Mouse (Mus musculus): ENCODE results near the gene Sgms1. TPM values are rescaled to one million over a fixed set of nuclear protein-coding genes. Genes with fewer than 3 reads are reported as not detected.

Gene Sgms1
- polyA plus RNA-seq, 1 experiment from 2014 or later = 41.5 TPM

- 62% methylated on average over 4 of the region's 4 CpGs for WGBS
These were observed 189.5 kb downstream of the Sgms1 start for GRCm38 (mm10) chr19:32199861-32200574.

GRCm38 (mm10) chr19:32199133-32199532 lies 190.4 kb downstream of the Sgms1 start:
- peaks cover 64% of the 10 kb centered on the region for H3K4me1 ChIP-seq
- no peak for DNase-seq (ENCODE audit: low spot score)
- H3K9me3 ChIP-seq = no peaks in the 10 kb centered on the region
- H3K36me3 ChIP-seq = no peaks in the 10 kb centered on the region
- 78% methylated on average over 5 of the region's 5 CpGs for WGBS
- no peaks in the 10 kb centered on the region for H3K27me3 ChIP-seq (ENCODE audit: insufficient read depth, poor library complexity, severe bottlenecking)
- H3K4me3 ChIP-seq = no peak overlapping the region
- peak overlapping the region; percentile 56 for H3K27ac ChIP-seq

More at GRCm38 (mm10) chr19:32199861-32200574, 189.5 kb downstream of the Sgms1 start:
- Histone ChIP-seq H3K4me3 (no peak overlapping the region), H3K27ac (peak overlapping the region; percentile 47), H3K9me3 (no peaks in the 10 kb centered on the region), H3K4me1 (peaks cover 55% of the 10 kb centered on the region), H3K36me3 (no peaks in the 10 kb centered on the region), H3K27me3 (ENCODE audit: insufficient read depth, poor library complexity, severe bottlenecking) (no peaks in the 10 kb centered on the region)
- no peak for DNase-seq (ENCODE audit: low spot score)

GRCm38 (mm10) chr19:32198494-32199106 lies 190.9 kb downstream of the Sgms1 start:
- H3K9me3 ChIP-seq = no peaks in the 10 kb centered on the region
- H3K36me3 ChIP-seq = no peaks in the 10 kb centered on the region
- H3K4me1 ChIP-seq = peaks cover 68% of the 10 kb centered on the region
- WGBS = 90% methylated on average over 7 of the region's 7 CpGs
- H3K27ac ChIP-seq = peak overlapping the region; percentile 56; the same call in 1 of the 2 replicates
- DNase-seq (ENCODE audit: low spot score) = no peak
- H3K27me3 ChIP-seq (ENCODE audit: insufficient read depth, poor library complexity, severe bottlenecking) = no peaks in the 10 kb centered on the region
- no peak overlapping the region for H3K4me3 ChIP-seq

- 42% methylated on average over 15 of the region's 15 CpGs for WGBS
- Histone ChIP-seq H3K36me3 (no peaks in the 10 kb centered on the region), H3K4me1 (peaks cover 71% of the 10 kb centered on the region)
These were observed 192.3 kb downstream of the Sgms1 start for GRCm38 (mm10) chr19:32196976-32197819.

GRCm38 (mm10) chr19:32196222-32196621 lies 193.3 kb downstream of the Sgms1 start:
- H3K36me3 ChIP-seq = no peaks in the 10 kb centered on the region
- H3K4me3 ChIP-seq = no peak overlapping the region
- peak; percentile 80 for DNase-seq (ENCODE audit: low spot score)
- H3K27ac ChIP-seq = peak overlapping the region; percentile 77
- WGBS = 15% methylated on average over 5 of the region's 5 CpGs
- no peaks in the 10 kb centered on the region for H3K27me3 ChIP-seq (ENCODE audit: insufficient read depth, poor library complexity, severe bottlenecking)
- H3K4me1 ChIP-seq = peaks cover 73% of the 10 kb centered on the region
- H3K9me3 ChIP-seq = no peaks in the 10 kb centered on the region

More at GRCm38 (mm10) chr19:32196976-32197819, 192.3 kb downstream of the Sgms1 start:
- DNase-seq (ENCODE audit: low spot score) = no peak
- Histone ChIP-seq H3K27me3 (ENCODE audit: insufficient read depth, poor library complexity, severe bottlenecking) (no peaks in the 10 kb centered on the region), H3K27ac (peak overlapping the region; percentile 77), H3K9me3 (no peaks in the 10 kb centered on the region), H3K4me3 (no peak overlapping the region)

- H3K4me1 ChIP-seq = peaks cover 62% of the 10 kb centered on the region
- WGBS = 7% methylated on average over 1 of the region's 1 CpGs
- H3K36me3 ChIP-seq = no peaks in the 10 kb centered on the region
- peak overlapping the region; percentile 64 for H3K27ac ChIP-seq
- DNase-seq (ENCODE audit: low spot score) = no peak
- H3K27me3 ChIP-seq (ENCODE audit: insufficient read depth, poor library complexity, severe bottlenecking) = no peaks in the 10 kb centered on the region
- H3K9me3 ChIP-seq = no peaks in the 10 kb centered on the region
- H3K4me3 ChIP-seq = no peak overlapping the region
These were observed 194.7 kb downstream of the Sgms1 start for GRCm38 (mm10) chr19:32194863-32195262.

- no peaks in the 10 kb centered on the region for H3K27me3 ChIP-seq (ENCODE audit: insufficient read depth, poor library complexity, severe bottlenecking)
- DNase-seq (ENCODE audit: low spot score) = no peak
- H3K36me3 ChIP-seq = no peaks in the 10 kb centered on the region
- H3K4me3 ChIP-seq = no peak overlapping the region
- 86% methylated on average over 3 of the region's 3 CpGs for WGBS
- H3K9me3 ChIP-seq = no peaks in the 10 kb centered on the region
- H3K4me1 ChIP-seq = peaks cover 61% of the 10 kb centered on the region
- H3K27ac ChIP-seq = peak overlapping the region; percentile 24; the same call in 1 of the 2 replicates
These were observed 195.4 kb downstream of the Sgms1 start for GRCm38 (mm10) chr19:32194074-32194473.

- DNase-seq (ENCODE audit: low spot score) = no peak
- Histone ChIP-seq H3K36me3 (no peaks in the 10 kb centered on the region), H3K4me1 (peaks cover 63% of the 10 kb centered on the region), H3K4me3 (no peak overlapping the region), H3K27me3 (ENCODE audit: insufficient read depth, poor library complexity, severe bottlenecking) (no peaks in the 10 kb centered on the region), H3K27ac (peak overlapping the region; percentile 47; the same call in 1 of the 2 replicates), H3K9me3 (no peaks in the 10 kb centered on the region)
- WGBS = 80% methylated on average over 3 of the region's 3 CpGs
These were observed 197.9 kb downstream of the Sgms1 start for GRCm38 (mm10) chr19:32191596-32191995.

GRCm38 (mm10) chr19:32189961-32190360 lies 199.6 kb downstream of the Sgms1 start:
- Histone ChIP-seq H3K36me3 (no peaks in the 10 kb centered on the region), H3K4me1 (peaks cover 55% of the 10 kb centered on the region), H3K27ac (no peak overlapping the region), H3K4me3 (no peak overlapping the region), H3K27me3 (ENCODE audit: insufficient read depth, poor library complexity, severe bottlenecking) (no peaks in the 10 kb centered on the region), H3K9me3 (no peaks in the 10 kb centered on the region)
- WGBS = 88% methylated on average over 6 of the region's 6 CpGs
- no peak for DNase-seq (ENCODE audit: low spot score)

- DNase-seq (ENCODE audit: low spot score) = no peak
- H3K4me1 ChIP-seq = peaks cover 54% of the 10 kb centered on the region
- no peaks in the 10 kb centered on the region for H3K9me3 ChIP-seq
- no peaks in the 10 kb centered on the region for H3K27me3 ChIP-seq (ENCODE audit: insufficient read depth, poor library complexity, severe bottlenecking)
- no peaks in the 10 kb centered on the region for H3K36me3 ChIP-seq
- peak overlapping the region; percentile 77 for H3K27ac ChIP-seq
- WGBS = 55% methylated on average over 5 of the region's 5 CpGs
- no peak overlapping the region for H3K4me3 ChIP-seq
These were observed 200.5 kb downstream of the Sgms1 start for GRCm38 (mm10) chr19:32189036-32189436.

- no peaks in the 10 kb centered on the region for H3K27me3 ChIP-seq (ENCODE audit: insufficient read depth, poor library complexity, severe bottlenecking)
- H3K4me1 ChIP-seq = peaks cover 57% of the 10 kb centered on the region
- no peak overlapping the region for H3K4me3 ChIP-seq
- no peak for DNase-seq (ENCODE audit: low spot score)
- peak overlapping the region; percentile 69 for H3K27ac ChIP-seq
- WGBS = 51% methylated on average over 8 of the region's 8 CpGs
- H3K36me3 ChIP-seq = no peaks in the 10 kb centered on the region
- H3K9me3 ChIP-seq = no peaks in the 10 kb centered on the region
These were observed 202.9 kb downstream of the Sgms1 start for GRCm38 (mm10) chr19:32186594-32187092.

- Histone ChIP-seq H3K27ac (peak overlapping the region; percentile 91; the same call in 1 of the 2 replicates), H3K4me1 (peaks cover 71% of the 10 kb centered on the region), H3K27me3 (ENCODE audit: insufficient read depth, poor library complexity, severe bottlenecking) (no peaks in the 10 kb centered on the region), H3K36me3 (0 out of 2 replicates have a peak, but pooled peaks cover 3% of the 10 kb centered on the region), H3K9me3 (no peaks in the 10 kb centered on the region), H3K4me3 (no peak overlapping the region)
- WGBS = 86% methylated on average over 4 of the region's 4 CpGs
- DNase-seq (ENCODE audit: low spot score) = no peak
These were observed 206.5 kb downstream of the Sgms1 start for GRCm38 (mm10) chr19:32183005-32183404.
